Mouse (Mus musculus): ENCODE results near the gene Qrfpr. TPM values are rescaled to one million over a fixed set of nuclear protein-coding genes. Genes with fewer than 3 reads are reported as not detected.

The Qrfpr gene
- 3.1 and 3.8 TPM in 2 replicates for polyA plus RNA-seq (2015; fragmentation: Nextera tagmentation; extraction: Ambion mirVana)

GRCm38 (mm10) chr3:36221743-36222682 is at the start of gene Qrfpr:
Gene Qrfpr (minus strand): TSS chr3:36222313.

GRCm38 (mm10) chr3:36150934-36151686 is 71.0 kb downstream of the Qrfpr start, which contains the start of gene D3Ertd254e:
Gene D3Ertd254e (plus strand): TSS chr3:36151017.

Other genes starting within 250 kb of the Qrfpr start
- gene Mccc1, start 221.6 kb downstream of the Qrfpr start, polyA plus RNA-seq (2015; fragmentation: Nextera tagmentation; extraction: Ambion mirVana): 22.5 and 24.6 TPM in 2 replicates
- not detected in 2 replicates for gene Ccdc144b, start 168.8 kb downstream of the Qrfpr start, polyA plus RNA-seq (2015; fragmentation: Nextera tagmentation; extraction: Ambion mirVana)
- 69.2 and 72.7 TPM in 2 replicates for gene Acad9, start 156.3 kb downstream of the Qrfpr start, polyA plus RNA-seq (2015; fragmentation: Nextera tagmentation; extraction: Ambion mirVana)
- gene D3Ertd254e, start 71.3 kb downstream of the Qrfpr start, polyA plus RNA-seq (2015; fragmentation: Nextera tagmentation; extraction: Ambion mirVana): 11.3 and 13.6 TPM in 2 replicates